Mouse (Mus musculus) neural tube, embryonic 14.5 days (tissue): ENCODE data around the gene Tmed4. TPM values are rescaled to one million over a fixed set of nuclear protein-coding genes. Genes with fewer than 3 reads are reported as not detected.

Source experiments
- polyA plus RNA-seq: library from polyadenylated mRNA; unstranded; fragments of >200 nt; fragmentation: Nextera tagmentation; extraction: Ambion mirVana; gene quantifications from 2 replicates; pipeline ENCODE4 v1.2.1, GENCODE M21; 2014

The Tmed4 gene
- polyA plus RNA-seq, 1 experiment from 2014 or later: 133 TPM

Other genes starting within 250 kb of the Tmed4 start
- gene Camk2b, start 208.5 kb downstream of the Tmed4 start, polyA plus RNA-seq: 106 and 144 TPM in 2 replicates
- gene A730071L15Rik, start 74.8 kb downstream of the Tmed4 start, polyA plus RNA-seq: 0.64 and 0.83 TPM in 2 replicates
- gene Nudcd3, start 74.5 kb downstream of the Tmed4 start, polyA plus RNA-seq: 58.0 and 65.5 TPM in 2 replicates
- 0.05 and 0.26 TPM in 2 replicates for gene Npc1l1, start 44.7 kb downstream of the Tmed4 start, polyA plus RNA-seq
- gene Ddx56, start 7.1 kb downstream of the Tmed4 start, polyA plus RNA-seq: 75.2 and 78.3 TPM in 2 replicates
- gene Ogdh, start 16.8 kb upstream of the Tmed4 start, polyA plus RNA-seq: 115 and 131 TPM in 2 replicates
- 31.4 and 32.8 TPM in 2 replicates for gene Zmiz2, start 114.2 kb upstream of the Tmed4 start, polyA plus RNA-seq
- gene Ppia, start 140.6 kb upstream of the Tmed4 start, polyA plus RNA-seq: 4,020 and 4,257 TPM in 2 replicates
- gene H2afv, start 169.6 kb upstream of the Tmed4 start, polyA plus RNA-seq: 188 and 234 TPM in 2 replicates
- 11.4 and 11.6 TPM in 2 replicates for gene Purb, start 201.0 kb upstream of the Tmed4 start, polyA plus RNA-seq
- gene Myo1g, start 246.1 kb upstream of the Tmed4 start, polyA plus RNA-seq: 0.16 and 0.59 TPM in 2 replicates